Mouse (Mus musculus) urinary bladder, postnatal 14 days (tissue): ENCODE measurements at regions not wholly inside any gene's neighbourhood (a gene's known extent, or its start where the extent isn't known, plus 50 kb on each side); places are given as distances from the start of the nearest gene placed in this dataset.

ENCODE experiments used
- DNase-seq: peaks from one replicate; pipeline ENCODE4 v3.0.0; 2021; ENCODE audit warnings: low spot score

GRCm38 (mm10) chr17:14540269-14540975 lies 153.6 kb downstream of the Thbs2 start:
- no peak for DNase-seq

GRCm38 (mm10) chr17:14539651-14540050 lies 154.4 kb downstream of the Thbs2 start:
- DNase-seq: no peak

- no peak for DNase-seq
These were observed 154.8 kb downstream of the Thbs2 start for GRCm38 (mm10) chr17:14539191-14539590.

GRCm38 (mm10) chr17:14538527-14538926 lies 155.5 kb downstream of the Thbs2 start:
- DNase-seq: no peak

DNA sequence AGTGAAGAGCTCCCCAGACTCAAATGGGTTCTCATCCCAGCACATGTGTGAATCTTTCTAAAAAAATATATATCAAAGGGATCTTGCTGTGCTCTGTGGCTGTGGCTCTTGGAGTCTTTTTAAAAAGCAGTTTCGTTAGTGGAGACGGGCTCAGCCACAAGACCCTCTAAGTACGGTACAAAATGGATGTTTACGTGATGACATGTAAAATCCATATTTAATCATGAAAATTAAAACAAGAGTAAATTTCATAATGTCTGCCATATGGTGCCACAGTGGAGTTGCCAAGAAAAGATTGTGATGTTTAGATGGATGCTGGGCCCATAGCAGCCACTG lies 161.1 kb downstream of the Thbs2 start:
- DNase-seq: no peak

- peak; percentile 43 for DNase-seq
These were observed 161.6 kb downstream of the Thbs2 start for GRCm38 (mm10) chr17:14532298-14532978.

DNA sequence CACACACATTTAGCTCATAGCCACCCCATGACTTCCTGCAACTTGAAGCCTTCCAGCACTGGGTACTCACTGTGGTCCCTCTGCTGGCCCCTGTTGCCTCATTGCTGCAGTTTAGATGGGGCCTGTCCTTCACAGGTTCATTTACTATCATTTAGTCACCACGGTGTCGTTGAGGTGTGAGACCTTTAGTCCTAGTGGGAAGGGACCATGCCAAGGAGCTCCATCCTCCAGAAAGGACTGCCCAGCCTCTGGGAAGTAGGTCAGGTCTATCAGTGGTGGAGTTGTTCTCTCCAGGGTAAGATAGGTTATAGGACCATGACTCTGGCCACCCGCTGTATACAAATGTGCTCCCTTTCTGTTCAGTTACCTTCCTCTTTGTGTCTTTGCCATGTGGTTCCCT lies 162.2 kb downstream of the Thbs2 start:
- DNase-seq: no peak

DNA sequence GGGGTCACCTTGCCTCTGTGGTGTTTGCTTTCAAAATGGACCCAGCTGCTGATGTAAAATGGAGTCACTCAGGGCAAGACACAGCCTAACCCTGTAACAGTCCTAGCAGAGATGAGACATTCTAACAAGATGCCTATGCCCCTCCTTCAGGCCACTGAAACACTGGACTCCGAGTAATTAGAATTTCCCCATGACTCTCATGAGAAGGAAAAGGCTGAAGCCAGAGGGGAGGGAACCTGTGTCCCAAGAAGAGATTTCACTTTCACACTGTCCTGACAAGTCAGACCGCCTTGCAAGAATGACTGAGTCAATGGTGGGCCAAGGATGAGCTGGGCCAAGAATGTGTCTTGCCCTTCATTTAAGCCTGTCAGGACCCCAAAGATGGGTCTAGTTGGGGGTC lies 166.3 kb downstream of the Thbs2 start:
- no peak for DNase-seq

DNA sequence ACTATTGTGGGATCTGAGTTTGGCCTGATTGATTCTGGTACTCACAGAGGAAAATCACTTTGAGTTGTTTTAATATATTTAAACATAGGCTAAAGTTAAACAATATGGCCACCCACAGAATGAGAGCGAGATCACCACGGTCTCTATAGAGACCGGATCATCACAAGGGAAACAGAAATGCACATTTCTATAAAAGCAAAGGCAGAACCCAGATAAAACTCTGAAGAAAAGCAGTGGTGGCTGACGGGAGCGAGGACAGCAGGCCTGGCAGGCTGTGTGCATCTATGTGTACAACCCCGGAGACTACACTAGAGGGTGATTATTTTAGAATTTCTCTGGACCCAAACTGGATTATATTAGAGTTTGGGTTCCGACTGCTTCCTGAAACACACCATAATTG lies 168.8 kb downstream of the Thbs2 start:
- no peak for DNase-seq

- peak; percentile 76 for DNase-seq
These were observed 169.4 kb downstream of the Thbs2 start for GRCm38 (mm10) chr17:14524426-14525236.

DNA sequence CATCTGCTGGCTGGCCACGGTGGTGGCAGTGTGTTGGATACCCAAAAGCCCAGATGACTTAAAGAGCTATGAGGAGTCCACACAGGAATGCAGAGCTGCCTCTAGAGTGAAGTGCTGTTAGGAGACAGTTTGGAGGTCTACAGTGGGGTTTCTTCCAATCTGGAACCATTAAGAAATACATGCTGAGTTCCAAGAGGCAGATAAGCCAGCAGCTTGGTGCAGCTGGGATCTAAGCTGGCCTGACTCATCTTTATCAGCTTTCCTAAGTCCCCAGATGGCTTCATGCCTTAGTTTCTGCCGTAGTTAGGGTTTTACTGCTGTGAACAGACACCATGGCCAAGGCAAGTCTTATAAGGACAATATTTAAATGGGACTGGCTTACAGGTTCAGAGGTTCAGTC lies 172.0 kb downstream of the Thbs2 start:
- no peak for DNase-seq

- DNase-seq: peak; percentile 78
These were observed 173.5 kb downstream of the Thbs2 start for GRCm38 (mm10) chr17:14520565-14520964.

- no peak for DNase-seq
These were observed 174.7 kb downstream of the Thbs2 start for GRCm38 (mm10) chr17:14519367-14519766.

- DNase-seq: no peak
These were observed 175.8 kb downstream of the Thbs2 start for GRCm38 (mm10) chr17:14518216-14518615.

GRCm38 (mm10) chr17:14517368-14517767 lies 176.7 kb downstream of the Thbs2 start:
- DNase-seq: no peak

DNA sequence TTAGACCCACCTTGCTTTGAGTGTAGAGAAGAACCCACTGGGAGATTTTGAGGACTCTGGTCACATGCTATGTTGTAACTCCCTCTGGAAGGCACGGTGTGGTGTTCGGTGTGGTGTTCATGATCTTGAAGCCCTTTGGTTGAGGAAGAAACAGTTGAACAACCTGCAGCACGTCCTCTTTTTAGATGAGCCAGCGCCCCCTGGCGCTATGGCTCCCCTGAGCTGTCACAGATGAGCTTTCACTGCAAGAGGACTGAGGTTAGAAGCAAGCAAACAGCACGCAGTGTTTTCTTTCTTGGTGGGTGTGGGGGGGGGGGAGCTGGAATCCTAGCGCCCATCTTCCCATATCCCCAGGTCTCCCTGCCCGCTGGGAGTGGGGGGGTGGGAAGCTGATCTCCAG lies 177.9 kb downstream of the Thbs2 start:
- DNase-seq: peak; percentile 69

DNA sequence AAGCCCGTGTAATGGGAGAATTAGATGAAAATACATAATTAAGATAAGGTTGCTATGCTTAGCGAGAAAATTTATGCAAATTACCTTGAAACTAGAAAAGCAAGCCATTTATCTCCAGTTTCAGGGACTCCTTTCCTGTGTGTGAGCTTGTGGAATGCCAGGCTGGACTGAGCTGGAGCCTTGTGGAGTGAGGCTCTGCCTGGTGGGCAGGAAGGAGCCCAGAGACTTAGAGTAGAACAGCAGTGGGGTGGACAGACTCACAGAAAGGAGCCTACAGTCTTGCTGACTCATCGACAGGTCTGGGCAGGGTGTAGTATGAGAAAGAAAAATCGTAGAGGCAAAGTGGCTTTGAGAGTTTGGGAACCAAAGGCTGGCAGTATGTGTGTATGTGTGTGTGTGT lies 180.6 kb downstream of the Thbs2 start:
- peak; percentile 29 for DNase-seq

DNA sequence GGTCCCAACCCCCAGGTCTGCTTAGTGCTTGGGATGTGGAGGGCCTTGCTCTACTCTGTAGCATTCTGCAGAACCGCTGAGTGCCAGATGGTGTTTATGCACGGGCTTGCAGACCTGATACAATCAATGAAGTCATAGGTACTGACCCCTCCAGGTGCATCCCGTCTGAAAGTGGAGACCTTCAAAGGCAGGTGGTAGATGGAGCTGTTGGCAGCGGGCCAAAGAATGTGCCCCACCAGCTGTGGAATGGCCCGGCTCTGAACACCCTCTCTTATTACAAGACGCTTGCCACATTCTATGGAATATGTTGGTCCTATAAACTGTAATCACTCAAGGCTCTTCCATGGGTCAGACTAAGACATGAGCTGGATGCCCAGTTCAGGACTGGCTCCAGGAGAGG lies 183.5 kb downstream of the Thbs2 start:
- no peak for DNase-seq

GRCm38 (mm10) chr17:14507111-14507510 lies 186.9 kb downstream of the Thbs2 start:
- no peak for DNase-seq

DNA sequence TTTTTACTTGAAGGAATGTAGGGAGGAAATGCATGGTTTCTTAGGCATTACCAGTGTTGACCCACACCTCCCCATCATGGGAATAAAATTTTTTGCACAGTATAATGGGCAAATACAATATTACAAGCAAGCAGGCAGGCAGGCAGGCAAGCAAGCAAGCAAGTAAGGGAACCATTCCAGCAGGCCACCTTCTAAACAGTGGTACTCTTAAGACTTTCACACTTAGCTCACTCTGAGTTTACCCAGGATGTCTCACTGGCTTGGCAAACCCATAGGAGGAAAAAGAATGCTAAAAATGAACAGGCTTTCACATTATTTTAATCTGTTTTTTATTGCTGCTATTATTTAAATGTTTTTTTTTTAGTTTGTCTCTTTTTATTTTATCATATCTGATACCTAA lies 187.9 kb downstream of the Thbs2 start:
- no peak for DNase-seq

DNA sequence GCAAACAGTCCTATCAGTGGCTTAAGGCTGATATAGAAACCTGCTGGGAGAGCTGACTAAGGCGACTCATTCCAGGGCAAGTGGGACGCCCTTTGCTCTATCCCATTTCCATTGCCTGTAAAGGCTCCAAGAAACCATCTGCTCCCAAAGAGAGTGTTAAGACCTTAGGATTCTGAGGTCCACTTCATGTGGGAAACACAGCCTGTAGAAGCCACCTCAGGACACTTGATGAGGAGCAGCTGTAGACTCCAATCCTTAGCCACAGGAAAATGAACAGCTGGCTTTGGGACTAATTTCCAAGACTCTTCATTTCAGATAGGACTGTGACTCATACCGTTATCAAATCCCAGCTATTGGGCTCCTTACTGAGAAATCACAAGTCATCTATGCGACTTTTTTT lies 188.6 kb downstream of the Thbs2 start:
- no peak for DNase-seq

DNA sequence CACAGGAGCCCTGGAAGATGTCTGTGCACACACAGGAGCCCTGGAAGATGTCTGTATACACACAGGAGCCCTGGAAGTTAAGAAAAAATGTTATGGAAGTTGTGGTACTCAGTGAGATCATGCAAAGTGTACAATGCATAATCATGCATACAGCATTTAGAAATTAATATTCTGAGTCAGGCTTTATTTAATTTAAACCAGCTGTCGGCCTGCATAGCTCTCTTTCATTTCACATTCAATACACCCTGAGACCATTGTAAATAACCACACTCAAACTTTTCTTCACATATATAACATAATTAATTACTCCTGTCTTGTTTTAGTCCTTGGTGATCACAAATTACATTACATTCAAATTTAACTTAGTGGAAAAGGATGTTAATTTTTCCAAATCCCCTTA lies 190.4 kb downstream of the Thbs2 start:
- DNase-seq: no peak

- no peak for DNase-seq
These were observed 192.7 kb downstream of the Thbs2 start for GRCm38 (mm10) chr17:14501341-14501740.
